In the genomic region with DNA sequence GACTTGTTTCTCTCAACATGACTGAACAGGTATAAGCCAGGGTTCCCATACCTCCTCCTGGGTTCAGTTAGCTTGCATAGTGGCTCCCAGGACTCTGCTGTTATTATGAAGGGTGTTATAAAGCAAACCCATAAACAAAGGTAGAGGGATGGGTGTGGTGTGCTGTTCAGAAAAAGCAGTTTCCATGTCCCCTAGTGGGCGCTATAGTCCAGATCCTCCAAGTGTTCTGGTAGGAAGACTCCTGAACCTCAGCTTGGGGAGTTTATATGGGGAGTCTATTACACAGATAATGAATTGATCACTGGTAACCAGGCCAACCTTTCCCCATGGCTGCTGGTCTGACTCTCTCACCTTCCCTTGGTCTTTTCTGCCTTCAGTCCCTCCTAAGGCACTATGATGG, we compare ENCODE assay signal across 1 mouse cellular context.
TF ChIP-seq lines count a peak whose summit lies in the region.

No protein-coding gene starts in this region.

TF ChIP-seq in MEL, 35 proteins besides CTCF, POLR2A, EP300 and RAD21 (continued from another document):
- TF ChIP-seq TCF12 (IDR thresholded peaks at IDR 0.05; ENCODE audit: low read depth, low read length) (no peak), MXI1 (IDR thresholded peaks at IDR 0.05; ENCODE audit: low read depth, low read length) (no peak)
